Comparison of ENCODE assay signal across 8 mouse cellular contexts in the genomic region with DNA sequence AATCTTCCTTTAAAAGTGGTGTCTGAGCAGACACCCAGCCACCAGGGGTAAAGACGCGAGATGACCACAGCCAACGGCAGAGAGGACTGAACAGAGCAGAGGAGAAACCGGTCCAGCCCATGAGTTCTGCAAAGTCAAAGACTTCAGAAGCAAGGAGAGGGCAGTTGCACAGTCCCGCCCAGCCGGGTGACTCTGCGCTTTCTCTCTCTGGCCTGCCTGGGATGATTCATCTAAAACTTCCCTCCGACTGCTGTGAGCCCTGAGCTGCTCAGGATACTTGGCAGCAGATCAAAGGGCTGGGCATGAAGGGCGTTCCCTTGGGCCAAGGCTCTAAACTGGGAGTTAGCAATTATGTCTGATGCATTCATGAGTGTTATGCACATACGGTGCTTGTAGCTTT. TPM values are rescaled to one million over a fixed set of nuclear protein-coding genes. Genes with fewer than 3 reads are reported as not detected.
DNase-seq lines count a peak whose midpoint lies in the region; ATAC-seq and TF ChIP-seq lines count a peak whose summit lies in the region.

No protein-coding gene starts in this region.

- no peak for TF ChIP-seq EP300 in CH12.LX (IDR thresholded peaks at IDR 0.05; ENCODE audit: low read length)

- TF ChIP-seq POLR2A in CH12.LX (IDR thresholded peaks at IDR 0.05; ENCODE audit: low read depth, low read length) = no peak

- in situ Hi-C loops in CH12.LX (cut with MboI; ENCODE audit: low pct_ligation_motif_present, low pct_unique_long_range_greater_than_20kb, low sequenced_read_pairs) = loop anchor here (10.0 to 25.0 kb wide), 2 partner anchors 200 to 623 kb away; no protein-coding TSS in a partner anchor

- dilution Hi-C loops in CH12.LX (cut with MboI; ENCODE audit: extremely low pct_ligation_motif_present, extremely low pct_unique_long_range_greater_than_20kb, low sequenced_read_pairs) = no loop called here

- H3K79me2 ChIP-seq in CH12.LX (replicated peaks; ENCODE audit: control insufficient read depth, extremely low read depth, insufficient read depth, poor library complexity, severe bottlenecking) = no peaks in the 10 kb centered on the region

- H3K27ac ChIP-seq in CH12.LX (ENCODE audit: insufficient read depth, low read depth) = no peak overlapping the region
- H3K27ac ChIP-seq in gastrocnemius, adult 2 months = peak overlapping the region; percentile 81
- no peak overlapping the region for H3K27ac ChIP-seq in hindbrain, embryonic 14.5 days
- H3K27ac ChIP-seq in liver, embryonic 12.5 days = peak overlapping the region; percentile 86

- TF ChIP-seq RAD21 in CH12.LX (IDR thresholded peaks at IDR 0.05; ENCODE audit: low read depth, low read length) = no peak

- intact Hi-C loops in gastrocnemius, adult 2 months (cut with DNase I) = loop anchor here (5.0 to 10.0 kb wide), 3 partner anchors 98 to 200 kb away; partner anchors contain the start of genes Dnajb4 and Fubp1

- H3K9ac ChIP-seq in CH12.LX (ENCODE audit: insufficient read depth, low read depth) = no peak overlapping the region
- H3K9ac ChIP-seq in hindbrain, embryonic 14.5 days = no peak overlapping the region
- peak overlapping the region; percentile 52 for H3K9ac ChIP-seq in liver, embryonic 12.5 days

- ATAC-seq in hindbrain, embryonic 14.5 days (ENCODE audit: low FRiP score) = peak; percentile 54; the same call in 1 of the 2 replicates
- peak; percentile 95 for ATAC-seq in liver, embryonic 12.5 days
- ATAC-seq in monocyte, adult 5-6 weeks (replicated peaks; ENCODE audit: insufficient number of reproducible peaks, low FRiP score, low TSS enrichment, poor library complexity, severe bottlenecking) = peak; percentile 77

- H3K4me1 ChIP-seq in CH12.LX (ENCODE audit: control insufficient read depth in 1 of 2, insufficient read depth in 2 of 2) = peaks cover 22 to 26% of the 10 kb centered on the region in 2 experiments
- no peaks in the 10 kb centered on the region for H3K4me1 ChIP-seq in hindbrain, embryonic 14.5 days (replicated peaks; ENCODE audit: control insufficient read depth, insufficient read depth, low read length)
- H3K4me1 ChIP-seq in liver, embryonic 12.5 days = peaks cover 50% of the 10 kb centered on the region

- no peak for TF ChIP-seq CTCF in CH12.LX (conservative IDR thresholded peaks at IDR 0.05 in 1 of 2, IDR thresholded peaks at IDR 0.05 in 1 of 2; ENCODE audit: low read depth in 2 of 2, low read length in 2 of 2)
- TF ChIP-seq CTCF in gastrocnemius, adult 2 months (IDR thresholded peaks at IDR 0.05) = no peak; the same call in 1 of the 2 replicates

- 44% methylated on average over 10 of the region's 10 CpGs for WGBS in hindbrain, embryonic 14.5 days
- 14% methylated on average over 10 of the region's 10 CpGs for WGBS in liver, embryonic 12.5 days (ENCODE audit: insufficient replicate concordance)

- no peak overlapping the region for H3K4me3 ChIP-seq in CH12.LX (replicated peaks in 1 of 3; ENCODE audit: low read depth in 2 of 3, low read length in 2 of 3, poor library complexity in 1 of 3)
- H3K4me3 ChIP-seq in gastrocnemius, adult 2 months = peak overlapping the region; percentile 51
- H3K4me3 ChIP-seq in hindbrain, embryonic 14.5 days (replicated peaks; ENCODE audit: low read length) = no peak overlapping the region
- H3K4me3 ChIP-seq in liver, embryonic 12.5 days = peak overlapping the region; percentile 16; the same call in 1 of the 2 replicates

- no peaks in the 10 kb centered on the region for H3K27me3 ChIP-seq in CH12.LX (replicated peaks)
- peaks cover 7% of the 10 kb centered on the region; the same call in 1 of the 2 replicates for H3K27me3 ChIP-seq in hindbrain, embryonic 14.5 days (ENCODE audit: control insufficient read depth, insufficient read depth, low read length)
- peaks cover 18% of the 10 kb centered on the region for H3K27me3 ChIP-seq in liver, embryonic 12.5 days (replicated peaks)

- no peak overlapping the region for H3K4me2 ChIP-seq in CH12.LX (ENCODE audit: insufficient read depth, low read depth, poor library complexity, severe bottlenecking)
- no peak overlapping the region for H3K4me2 ChIP-seq in hindbrain, embryonic 14.5 days (replicated peaks)
- H3K4me2 ChIP-seq in liver, embryonic 12.5 days = peak overlapping the region; percentile 61

- DNase-seq in CH12.LX (ENCODE audit: extremely low read depth) = no peak
- peak; percentile 65 to 81 for DNase-seq in adrenal gland, postnatal 4 days (ENCODE audit: low spot score in 2 of 2)
- peak; percentile 89 for DNase-seq in gastrocnemius, adult 2 months
- peak; percentile 71 for DNase-seq in hindbrain, embryonic 14.5 days (ENCODE audit: low spot score)
- DNase-seq in urinary bladder, postnatal 4 days (ENCODE audit: low spot score in 2 of 2) = peak; percentile 70 to 84
- no peak for DNase-seq in layer of hippocampus, postnatal 36 days

- H3K36me3 ChIP-seq in CH12.LX (replicated peaks in 1 of 2; ENCODE audit: control insufficient read depth in 1 of 2, insufficient read depth in 1 of 2, low read length in 1 of 2) = no peaks in the 10 kb centered on the region
- H3K36me3 ChIP-seq in hindbrain, embryonic 14.5 days (replicated peaks; ENCODE audit: control insufficient read depth, insufficient read depth) = no peaks in the 10 kb centered on the region
- no peaks in the 10 kb centered on the region for H3K36me3 ChIP-seq in liver, embryonic 12.5 days

- H3K9me3 ChIP-seq in CH12.LX (replicated peaks; ENCODE audit: low read length) = no peaks in the 10 kb centered on the region
- no peaks in the 10 kb centered on the region for H3K9me3 ChIP-seq in hindbrain, embryonic 14.5 days (ENCODE audit: control insufficient read depth, low read length)
- H3K9me3 ChIP-seq in liver, embryonic 12.5 days (replicated peaks) = no peaks in the 10 kb centered on the region

TF ChIP-seq in CH12.LX, 34 proteins besides CTCF, POLR2A, EP300 and RAD21:
- TF ChIP-seq MAFK (IDR thresholded peaks at IDR 0.05; ENCODE audit: insufficient replicate concordance, low read length) (peak; percentile 25; the same call in 1 of the 2 replicates), MAZ (IDR thresholded peaks at IDR 0.05; ENCODE audit: low read depth, low read length) (no peak)

RNA-seq across cellular contexts. Expression of gene Gipc2, which starts 51.2 kb away (rescaled TPM):
- total RNA-seq in CH12.LX (2012; rRNA removed) (0.38 TPM in 1 of 2 replicates, not detected in the other), CH12.LX (2014; rRNA removed) (0.24 TPM in 1 of 2 replicates, not detected in the other)
- 1.2 and 1.7 TPM in 2 replicates for polyA plus RNA-seq in CH12.LX (2012; ENCODE audit: insufficient read length, low read depth)
- 1 to 10 TPM in 1 of 2 experiments, under 1 TPM in 1; 0.76 to 5.0 TPM for total RNA-seq in adrenal gland, postnatal 4 days (2021)
- total RNA-seq in gastrocnemius, adult 2 months (2021) = under 1 TPM; 0.69 to 0.75 TPM
- 9.2 and 11.7 TPM in 2 replicates for polyA plus RNA-seq in hindbrain, embryonic 14.5 days (2014; fragmentation: Nextera tagmentation; extraction: Ambion mirVana)
- polyA plus RNA-seq in liver, embryonic 12.5 days (2016; fragmentation: Nextera tagmentation; extraction: Ambion mirVana) = 11.3 and 12.3 TPM in 2 replicates
- 2.5 to 6.6 TPM in 2 of 3 replicates, not detected in the other for total RNA-seq in monocyte, adult 5-6 weeks (2017)
- 1 to 10 TPM; 1.2 to 1.8 TPM for total RNA-seq in layer of hippocampus, postnatal 36 days (2021)

Comparison
In these comparisons a context has a peak if more than half of its experiments do, and no peak if none do; other contexts are left out.
1. DNase-seq: peak in adrenal gland, postnatal 4 days (2 of 2), gastrocnemius, adult 2 months (single experiment), hindbrain, embryonic 14.5 days (single experiment) and urinary bladder, postnatal 4 days (2 of 2); none in CH12.LX (single experiment) and layer of hippocampus, postnatal 36 days (0 of 2).
2. H3K27ac ChIP-seq: peak in gastrocnemius, adult 2 months (single experiment) and liver, embryonic 12.5 days (single experiment); none in CH12.LX (single experiment) and hindbrain, embryonic 14.5 days (single experiment).
3. H3K4me3 ChIP-seq: peak in gastrocnemius, adult 2 months (single experiment) and liver, embryonic 12.5 days (single experiment); none in CH12.LX (0 of 3) and hindbrain, embryonic 14.5 days (single experiment).
4. Peak in every context shown above with its lines, with median percentiles within 50 percentile points of each other: ATAC-seq.